Mouse (Mus musculus) megakaryocyte, embryonic 14.5 days (primary cell): ENCODE data around the gene Selplg.

Experiments
- FLI1 ChIP-seq: IDR thresholded peaks from 2 replicates; pipeline ENCODE4 v1.6.1; 2012; ENCODE audit warnings: low read length, inconsistent platforms, mixed read lengths
- GATA1 ChIP-seq: IDR thresholded peaks from 3 replicates; pipeline ENCODE4 v1.6.1; 2012; ENCODE audit warnings: mixed read lengths, low read length, inconsistent platforms, borderline replicate concordance

- no peak for TF ChIP-seq GATA1
- TF ChIP-seq FLI1: no peak
Observed at GRCm38 (mm10) chr5:113807712-113808111, 24.7 kb downstream of the Selplg start.
